Mouse (Mus musculus): ENCODE results near the gene Pacs2.

DNA sequence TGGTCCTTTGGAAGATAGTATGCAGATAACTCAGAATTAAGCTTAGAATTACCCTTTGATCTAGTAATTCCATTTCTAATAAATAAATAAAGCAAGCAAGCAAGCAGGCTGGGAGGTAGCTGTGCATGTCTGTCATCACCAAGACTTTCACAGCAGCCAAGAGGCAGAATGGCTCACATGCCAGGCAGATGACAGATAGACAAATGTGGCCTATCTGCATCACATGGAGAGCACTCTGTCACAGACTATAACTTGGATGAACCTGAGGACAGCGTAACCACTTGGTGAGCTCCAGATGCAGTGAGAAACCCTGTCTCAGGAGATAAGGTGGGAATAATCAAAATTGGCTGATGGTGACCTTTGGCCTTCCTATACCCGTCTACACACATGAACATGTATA lies 20.8 kb downstream of the Pacs2 start:
- TF ChIP-seq CTCF (IDR thresholded peaks at IDR 0.05) (no peak), EP300 (IDR thresholded peaks at IDR 0.05) (no peak)
